Mouse (Mus musculus) forebrain, embryonic 15.5 days (tissue): ENCODE measurements around the gene Rundc3a. TPM values are rescaled to one million over a fixed set of nuclear protein-coding genes. Genes with fewer than 3 reads are reported as not detected.

Experiments used
- ATAC-seq: fragments of 200-750 bp; cut with Nextera tagmentation; replicated peaks from 2 replicates; pipeline ENCODE4 v1.8.0; 2017; ENCODE audit warnings: mild to moderate bottlenecking, moderate TSS enrichment, moderate library complexity
- H3K27ac ChIP-seq: fragments of 300-500 bp; sonication (generic); replicated peaks from 2 replicates; pipeline ENCODE4 v1.5.1; 2015; ENCODE audit warnings: mild to moderate bottlenecking, inconsistent platforms
- H3K27me3 ChIP-seq: fragments of 300-500 bp; sonication (generic); 2 replicates; pipeline ENCODE4 v1.6.1; 2015; ENCODE audit warnings: inconsistent platforms
- H3K36me3 ChIP-seq: fragments of 300-500 bp; sonication (generic); 2 replicates; pipeline ENCODE4 v1.6.1; 2015; ENCODE audit warnings: mild to moderate bottlenecking, inconsistent platforms
- H3K4me1 ChIP-seq: fragments of 300-500 bp; sonication (generic); 2 replicates; pipeline ENCODE4 v1.6.1; 2015; ENCODE audit warnings: inconsistent platforms
- H3K4me2 ChIP-seq: fragments of 300-500 bp; sonication (generic); replicated peaks from 2 replicates; pipeline ENCODE4 v1.6.1; 2015; ENCODE audit warnings: mild to moderate bottlenecking, inconsistent platforms
- H3K4me3 ChIP-seq: fragments of 300-500 bp; sonication (generic); 2 replicates; pipeline ENCODE4 v1.5.1; 2015; ENCODE audit warnings: mild to moderate bottlenecking, inconsistent platforms
- H3K9ac ChIP-seq: fragments of 300-500 bp; sonication (generic); replicated peaks from 2 replicates; pipeline ENCODE4 v1.6.1; 2015; ENCODE audit warnings: mild to moderate bottlenecking, inconsistent platforms
- H3K9me3 ChIP-seq: fragments of 300-500 bp; sonication (generic); 2 replicates; pipeline ENCODE4 v1.6.1; 2016; ENCODE audit warnings: inconsistent platforms
- WGBS: fragments of 180-500 bp; shearing (Covaris S2); methylation state at CpG from one replicate; pipeline ENCODE4 v1.1.7; 2015; ENCODE audit warnings: mixed read lengths; 5-methylcytosine and 5-hydroxymethylcytosine counted together
- microRNA-seq: library from miRNA; unstranded; fragments of <30 nt; microRNA quantifications from one replicate; pipeline ENCODE4, GENCODE M21; 2016
- polyA plus RNA-seq: library from polyadenylated mRNA; unstranded; fragments of >200 nt; fragmentation: Nextera tagmentation; extraction: Ambion mirVana; gene quantifications from 2 replicates; pipeline ENCODE4 v1.2.1, GENCODE M21; 2015

Rundc3a gene
- polyA plus RNA-seq, 1 experiment from 2014 or later = 149 TPM

- no peak for ATAC-seq
- Histone ChIP-seq H3K9ac (no peak overlapping the region), H3K36me3 (peaks cover 43% of the 10 kb centered on the region), H3K9me3 (no peaks in the 10 kb centered on the region), H3K27me3 (no peaks in the 10 kb centered on the region), H3K4me3 (peak overlapping the region; percentile 96; the same call in 1 of the 2 replicates), H3K27ac (peak overlapping the region; percentile 98; the same call in 1 of the 2 replicates), H3K4me1 (peaks cover 46% of the 10 kb centered on the region), H3K4me2 (no peak overlapping the region)
- WGBS = 72% methylated on average over 3 of the region's 3 CpGs
Observed at GRCm38 (mm10) chr11:102444321-102444720, 51.1 kb downstream of the Rundc3a start.

GRCm38 (mm10) chr11:102444781-102445180, 51.6 kb downstream of the Rundc3a start:
- WGBS = 7% methylated on average over 6 of the region's 6 CpGs
- ATAC-seq = no peak

GRCm38 (mm10) chr11:102445264-102445890, 52.2 kb downstream of the Rundc3a start:
- no peak; the same call in 1 of the 2 replicates for ATAC-seq
- 9% methylated on average over 10 of the region's 10 CpGs for WGBS
- Histone ChIP-seq H3K4me2 (peak overlapping the region; percentile 79), H3K9ac (peak overlapping the region; percentile 99), H3K4me1 (peaks cover 45% of the 10 kb centered on the region), H3K9me3 (no peaks in the 10 kb centered on the region), H3K36me3 (peaks cover 33% of the 10 kb centered on the region), H3K27me3 (no peaks in the 10 kb centered on the region), H3K4me3 (peak overlapping the region; percentile 96), H3K27ac (peak overlapping the region; percentile 98)

More at GRCm38 (mm10) chr11:102444781-102445180, 51.6 kb downstream of the Rundc3a start:
- peak overlapping the region; percentile 9 for H3K9ac ChIP-seq
- peak overlapping the region; percentile 98 for H3K27ac ChIP-seq
- H3K36me3 ChIP-seq = peaks cover 39% of the 10 kb centered on the region
- peak overlapping the region; percentile 96 for H3K4me3 ChIP-seq
- H3K4me2 ChIP-seq = peak overlapping the region; percentile 79
- H3K9me3 ChIP-seq = no peaks in the 10 kb centered on the region
- peaks cover 45% of the 10 kb centered on the region for H3K4me1 ChIP-seq
- H3K27me3 ChIP-seq = no peaks in the 10 kb centered on the region

- Histone ChIP-seq H3K4me1 (peaks cover 45% of the 10 kb centered on the region), H3K9me3 (no peaks in the 10 kb centered on the region), H3K27me3 (no peaks in the 10 kb centered on the region), H3K9ac (peak overlapping the region; percentile 99), H3K4me2 (peak overlapping the region; percentile 79), H3K4me3 (peak overlapping the region; percentile 96), H3K36me3 (peaks cover 28% of the 10 kb centered on the region), H3K27ac (peak overlapping the region; percentile 98)
- peak; percentile 27 for ATAC-seq
- WGBS = 6% methylated on average over 7 of the region's 7 CpGs
Observed at GRCm38 (mm10) chr11:102445891-102446361, 52.7 kb downstream of the Rundc3a start.

GRCm38 (mm10) chr11:102446581-102447461, 53.6 kb downstream of the Rundc3a start:
- peak; percentile 60 for ATAC-seq
- Histone ChIP-seq H3K27ac (peak overlapping the region; percentile 98), H3K9me3 (no peaks in the 10 kb centered on the region), H3K4me1 (peaks cover 45% of the 10 kb centered on the region), H3K9ac (peak overlapping the region; percentile 99), H3K4me2 (peak overlapping the region; percentile 79), H3K4me3 (peak overlapping the region; percentile 96), H3K27me3 (no peaks in the 10 kb centered on the region), H3K36me3 (peaks cover 20% of the 10 kb centered on the region)
- under 1% methylated on average over 48 of the region's 49 CpGs for WGBS

- Histone ChIP-seq H3K9me3 (no peaks in the 10 kb centered on the region), H3K4me3 (peak within 1 kb of the TSS; percentile 96), H3K36me3 (peaks cover 13% of the 10 kb centered on the region), H3K4me2 (peak within 1 kb of the TSS; percentile 79), H3K27me3 (no peaks in the 10 kb centered on the region), H3K9ac (peak within 1 kb of the TSS; percentile 99), H3K4me1 (peaks cover 45% of the 10 kb centered on the region), H3K27ac (peak within 1 kb of the TSS; percentile 98)
- ATAC-seq = peak; percentile 81
- WGBS = 0% methylated on average over 33 of the region's 40 CpGs
Observed at GRCm38 (mm10) chr11:102447497-102447896, 54.3 kb downstream of the Rundc3a start, which contains the start of gene Fam171a2. Fam171a2 (minus strand) TSS chr11:102447682.

- Histone ChIP-seq H3K27me3 (0 out of 2 replicates have a peak, but pooled peaks cover 6% of the 10 kb centered on the region), H3K4me3 (no peak overlapping the region), H3K4me2 (peak overlapping the region; percentile 79; the same call in 1 of the 2 replicates), H3K9ac (no peak overlapping the region), H3K4me1 (peaks cover 45% of the 10 kb centered on the region), H3K36me3 (peaks cover 6% of the 10 kb centered on the region), H3K9me3 (no peaks in the 10 kb centered on the region), H3K27ac (peak overlapping the region; percentile 36)
- no peak for ATAC-seq
- 16% methylated on average over 8 of the region's 8 CpGs for WGBS
Observed at GRCm38 (mm10) chr11:102448327-102448726, 55.1 kb downstream of the Rundc3a start.

- Histone ChIP-seq H3K27ac (no peak overlapping the region), H3K36me3 (no peaks in the 10 kb centered on the region), H3K9ac (no peak overlapping the region), H3K4me1 (peaks cover 37% of the 10 kb centered on the region), H3K27me3 (0 out of 2 replicates have a peak, but pooled peaks cover 7% of the 10 kb centered on the region), H3K4me3 (no peak overlapping the region), H3K9me3 (no peaks in the 10 kb centered on the region), H3K4me2 (no peak overlapping the region)
- ATAC-seq = no peak
- 43% methylated on average over 17 of the region's 17 CpGs for WGBS
Observed at GRCm38 (mm10) chr11:102449043-102450008, 56.1 kb downstream of the Rundc3a start.

Small RNA genes lying within 50 kb of the gene (microRNA-seq; reads per million reads assigned to microRNA genes)
- gene Mir6930 = not detected

Other genes starting within 250 kb of the Rundc3a start
- 0.10 and 0.14 TPM in 2 replicates for gene Nags, start 247.9 kb upstream of the Rundc3a start, polyA plus RNA-seq
- gene Tmem101, start 237.0 kb upstream of the Rundc3a start, polyA plus RNA-seq = 37.4 and 41.6 TPM in 2 replicates
- 114 and 118 TPM in 2 replicates for gene Lsm12, start 208.1 kb upstream of the Rundc3a start, polyA plus RNA-seq
- 21.5 and 23.7 TPM in 2 replicates for gene G6pc3, start 203.8 kb upstream of the Rundc3a start, polyA plus RNA-seq
- 127 and 129 TPM in 2 replicates for gene Hdac5, start 163.2 kb upstream of the Rundc3a start, polyA plus RNA-seq
- gene BC030867, start 144.5 kb upstream of the Rundc3a start, polyA plus RNA-seq = 5.6 and 7.0 TPM in 2 replicates
- not detected in 2 replicates for gene Asb16, start 124.7 kb upstream of the Rundc3a start, polyA plus RNA-seq
- 73.1 and 73.4 TPM in 2 replicates for gene Tmub2, start 108.5 kb upstream of the Rundc3a start, polyA plus RNA-seq
- 27.6 and 29.5 TPM in 2 replicates for gene Atxn7l3, start 96.8 kb upstream of the Rundc3a start, polyA plus RNA-seq
- gene Ubtf, start 73.7 kb upstream of the Rundc3a start, polyA plus RNA-seq = 105 and 107 TPM in 2 replicates
- gene Slc4a1, start 27.2 kb upstream of the Rundc3a start, polyA plus RNA-seq = 1.9 and 2.6 TPM in 2 replicates
- 144 TPM in 2 replicates for gene Slc25a39, start 14.5 kb downstream of the Rundc3a start, polyA plus RNA-seq
- 61.8 and 62.0 TPM in 2 replicates for gene Grn, start 36.9 kb downstream of the Rundc3a start, polyA plus RNA-seq
- 22.5 and 24.3 TPM in 2 replicates for gene Fam171a2, start 54.3 kb downstream of the Rundc3a start, polyA plus RNA-seq
- 4.0 and 4.7 TPM in 2 replicates for gene Itga2b, start 76.7 kb downstream of the Rundc3a start, polyA plus RNA-seq
- gene Gpatch8, start 163.0 kb downstream of the Rundc3a start, polyA plus RNA-seq = 77.6 and 80.8 TPM in 2 replicates
- gene Gm11627, start 186.1 kb downstream of the Rundc3a start, polyA plus RNA-seq = 8.2 and 10.1 TPM in 2 replicates
- gene Fzd2, start 211.0 kb downstream of the Rundc3a start, polyA plus RNA-seq = 18.4 and 20.3 TPM in 2 replicates